Mouse (Mus musculus) liver, embryonic 13.5 days (tissue): Measurements from ENCODE around the gene Immt. TPM values are rescaled to one million over a fixed set of nuclear protein-coding genes. Genes with fewer than 3 reads are reported as not detected.

Experiments used
- ATAC-seq: fragments of 200-750 bp; cut with Nextera tagmentation; 2 replicates; pipeline ENCODE4 v1.8.0; 2017; ENCODE audit warnings: low read depth, mild to moderate bottlenecking, moderate number of reproducible peaks, moderate library complexity
- DNase-seq: peaks from one replicate; pipeline ENCODE4 v3.0.0; 2022
- H3K27ac ChIP-seq: fragments of 300-500 bp; sonication (generic); 2 replicates; pipeline ENCODE4 v1.5.1; 2015; ENCODE audit warnings: moderate library complexity, mild to moderate bottlenecking, inconsistent platforms
- H3K27me3 ChIP-seq: fragments of 300-500 bp; sonication (generic); 2 replicates; pipeline ENCODE4 v1.6.1; 2015; ENCODE audit warnings: mild to moderate bottlenecking, inconsistent platforms
- H3K36me3 ChIP-seq: fragments of 300-500 bp; sonication (generic); 2 replicates; pipeline ENCODE4 v1.6.1; 2015; ENCODE audit warnings: mild to moderate bottlenecking, inconsistent platforms
- H3K4me1 ChIP-seq: fragments of 300-500 bp; sonication (generic); replicated peaks from 2 replicates; pipeline ENCODE4 v1.6.1; 2015; ENCODE audit warnings: inconsistent platforms
- H3K4me2 ChIP-seq: fragments of 300-500 bp; sonication (generic); 2 replicates; pipeline ENCODE4 v1.6.1; 2015; ENCODE audit warnings: inconsistent platforms, mild to moderate bottlenecking, moderate library complexity
- H3K4me3 ChIP-seq: fragments of 300-500 bp; sonication (generic); replicated peaks from 2 replicates; pipeline ENCODE4 v1.5.1; 2015; ENCODE audit warnings: mild to moderate bottlenecking, inconsistent platforms
- H3K9ac ChIP-seq: fragments of 300-500 bp; sonication (generic); 2 replicates; pipeline ENCODE4 v1.6.1; 2015; ENCODE audit warnings: mild to moderate bottlenecking, inconsistent platforms
- H3K9me3 ChIP-seq: fragments of 300-500 bp; sonication (generic); replicated peaks from 2 replicates; pipeline ENCODE4 v1.6.1; 2016; ENCODE audit warnings: inconsistent platforms
- WGBS: fragments of 180-500 bp; shearing (Covaris S2); methylation state at CpG from one replicate; pipeline ENCODE4 v1.1.7; 2015; ENCODE audit not compliant: insufficient replicate concordance; 5-methylcytosine and 5-hydroxymethylcytosine counted together
- polyA plus RNA-seq: library from polyadenylated mRNA; unstranded; fragments of >200 nt; fragmentation: Nextera tagmentation; extraction: Ambion mirVana; gene quantifications from 2 replicates; pipeline ENCODE4 v1.2.1, GENCODE M21; 2015

Gene Immt
- polyA plus RNA-seq, 1 experiment from 2014 or later, result 158 TPM

GRCm38 (mm10) chr6:71809890-71810289, 21.2 kb upstream of the Immt start:
- no peak overlapping the region for H3K4me2 ChIP-seq
- 0 out of 2 replicates have a peak, but pooled peaks cover 2% of the 10 kb centered on the region for H3K27me3 ChIP-seq
- ATAC-seq, result no peak
- peaks cover 28% of the 10 kb centered on the region for H3K36me3 ChIP-seq
- no peak for DNase-seq
- 85% methylated on average over 9 of the region's 9 CpGs for WGBS
- H3K4me3 ChIP-seq, result no peak overlapping the region
- H3K4me1 ChIP-seq, result peaks cover 10% of the 10 kb centered on the region
- H3K9ac ChIP-seq, result no peak overlapping the region
- no peak overlapping the region for H3K27ac ChIP-seq
- no peaks in the 10 kb centered on the region for H3K9me3 ChIP-seq

DNA sequence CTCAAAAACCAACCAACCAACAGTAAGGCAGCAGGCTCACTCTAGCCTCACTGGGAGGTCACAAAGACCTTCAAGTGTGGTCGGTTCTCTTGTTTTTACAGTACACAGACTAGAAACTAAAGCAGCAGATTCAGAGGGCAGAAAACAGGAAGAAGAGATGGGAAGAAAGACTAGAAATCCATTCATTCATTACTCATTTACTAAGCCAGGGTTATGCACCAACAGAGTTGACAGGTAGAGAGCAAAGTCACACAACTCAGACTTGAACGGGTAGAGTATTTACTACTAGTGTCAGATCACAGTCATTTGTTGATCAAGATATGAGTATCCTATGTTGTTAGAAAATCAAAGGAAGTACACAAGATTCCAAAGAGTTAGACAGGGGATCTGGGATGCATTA, 18.3 kb upstream of the Immt start:
- no peak overlapping the region for H3K4me2 ChIP-seq
- H3K36me3 ChIP-seq, result peaks cover 56% of the 10 kb centered on the region
- H3K27ac ChIP-seq, result 0 out of 2 replicates have a peak overlapping the region, but pooled peaks have one; percentile 24

DNA sequence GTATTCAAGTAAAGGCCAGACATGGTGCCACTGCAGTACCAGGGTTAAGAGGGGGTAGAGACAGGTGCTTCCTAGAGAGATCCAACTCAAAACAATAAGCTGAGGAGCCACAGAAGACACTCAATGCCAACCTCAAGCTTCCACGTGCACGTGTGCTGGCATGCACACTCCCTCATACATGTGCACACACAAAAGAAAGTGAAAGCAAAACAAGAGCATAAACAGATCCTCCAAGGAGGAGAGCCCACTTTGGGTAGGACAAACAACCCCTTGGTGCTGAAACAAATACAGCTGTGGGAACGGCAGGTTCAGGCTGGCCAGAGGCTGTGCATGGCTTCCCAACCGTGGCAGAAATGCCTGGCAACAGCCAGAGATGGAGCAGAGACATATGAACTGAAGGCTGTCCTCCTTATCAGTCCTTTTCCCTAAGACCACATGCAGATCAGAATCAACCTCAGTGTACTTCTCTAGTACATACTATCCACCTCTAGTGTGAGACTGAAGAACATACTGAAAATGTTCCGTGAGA, 11.3 kb upstream of the Immt start:
- WGBS, result 77% methylated on average over 5 of the region's 5 CpGs
- H3K4me1 ChIP-seq, result peaks cover 48% of the 10 kb centered on the region

More for the DNA sequence above, 18.3 kb upstream of the Immt start:
- DNase-seq, result no peak
- Histone ChIP-seq H3K9me3 (no peaks in the 10 kb centered on the region), H3K4me1 (peaks cover 12% of the 10 kb centered on the region), H3K27me3 (no peaks in the 10 kb centered on the region), H3K4me3 (no peak overlapping the region), H3K9ac (no peak overlapping the region)
- 68% methylated on average over 2 of the region's 2 CpGs for WGBS
- no peak for ATAC-seq

GRCm38 (mm10) chr6:71823085-71823484, 8.0 kb upstream of the Immt start:
- ATAC-seq (peak; percentile 67), DNase-seq (peak; percentile 35)
- H3K27ac ChIP-seq, result peak overlapping the region; percentile 62
- peaks cover 7% of the 10 kb centered on the region for H3K36me3 ChIP-seq
- H3K9me3 ChIP-seq, result no peaks in the 10 kb centered on the region
- peak overlapping the region; percentile 72 for H3K4me3 ChIP-seq
- peak overlapping the region; percentile 70 for H3K9ac ChIP-seq
- peak overlapping the region; percentile 72 for H3K4me2 ChIP-seq
- H3K4me1 ChIP-seq, result peaks cover 39% of the 10 kb centered on the region
- H3K27me3 ChIP-seq, result no peaks in the 10 kb centered on the region
- under 1% methylated on average over 7 of the region's 7 CpGs for WGBS

More for the DNA sequence above, 11.3 kb upstream of the Immt start:
- ATAC-seq (no peak), DNase-seq (no peak)
- Histone ChIP-seq H3K9me3 (no peaks in the 10 kb centered on the region), H3K9ac (peak overlapping the region; percentile 27; the same call in 1 of the 2 replicates), H3K27ac (no peak overlapping the region), H3K4me3 (no peak overlapping the region), H3K36me3 (peaks cover 38% of the 10 kb centered on the region), H3K4me2 (peak overlapping the region; percentile 10; the same call in 1 of the 2 replicates), H3K27me3 (no peaks in the 10 kb centered on the region)

DNA sequence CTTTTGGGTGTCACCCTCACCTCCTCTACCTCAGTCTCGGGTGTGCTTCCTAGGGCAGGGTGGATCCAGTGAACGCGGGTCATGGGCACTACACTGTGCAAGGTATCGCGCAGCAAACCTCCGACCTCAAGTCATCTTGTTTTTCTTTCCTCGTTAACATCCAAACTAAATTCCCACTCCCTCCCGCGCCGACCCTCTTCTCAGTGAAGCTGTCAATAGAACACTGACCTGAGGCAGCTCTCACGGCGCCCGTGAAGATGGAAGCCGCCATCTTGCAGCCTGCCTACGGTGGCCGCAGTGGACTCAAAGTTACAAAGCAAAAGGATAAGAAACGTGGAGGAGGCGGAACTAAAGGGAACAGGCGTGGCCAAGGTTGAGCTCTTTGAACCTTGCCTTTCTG, 7.6 kb upstream of the Immt start:
- Histone ChIP-seq H3K27ac (peak overlapping the region; percentile 62), H3K36me3 (peaks cover 3% of the 10 kb centered on the region; the same call in 1 of the 2 replicates), H3K4me3 (peak overlapping the region; percentile 72), H3K9me3 (no peaks in the 10 kb centered on the region), H3K9ac (peak overlapping the region; percentile 70), H3K27me3 (no peaks in the 10 kb centered on the region), H3K4me2 (peak overlapping the region; percentile 72), H3K4me1 (peaks cover 39% of the 10 kb centered on the region)
- DNase-seq (peak; percentile 86), ATAC-seq (peak; percentile 89)
- WGBS, result under 1% methylated on average over 19 of the region's 19 CpGs

GRCm38 (mm10) chr6:71823961-71824360, 7.2 kb upstream of the Immt start:
- Histone ChIP-seq H3K9ac (peak overlapping the region; percentile 52), H3K9me3 (no peaks in the 10 kb centered on the region), H3K4me1 (peaks cover 39% of the 10 kb centered on the region), H3K27ac (no peak overlapping the region), H3K36me3 (no peaks in the 10 kb centered on the region), H3K27me3 (no peaks in the 10 kb centered on the region), H3K4me2 (peak overlapping the region; percentile 72), H3K4me3 (peak overlapping the region; percentile 72)
- ATAC-seq (no peak), DNase-seq (no peak)
- WGBS, result 13% methylated on average over 3 of the region's 3 CpGs

DNA sequence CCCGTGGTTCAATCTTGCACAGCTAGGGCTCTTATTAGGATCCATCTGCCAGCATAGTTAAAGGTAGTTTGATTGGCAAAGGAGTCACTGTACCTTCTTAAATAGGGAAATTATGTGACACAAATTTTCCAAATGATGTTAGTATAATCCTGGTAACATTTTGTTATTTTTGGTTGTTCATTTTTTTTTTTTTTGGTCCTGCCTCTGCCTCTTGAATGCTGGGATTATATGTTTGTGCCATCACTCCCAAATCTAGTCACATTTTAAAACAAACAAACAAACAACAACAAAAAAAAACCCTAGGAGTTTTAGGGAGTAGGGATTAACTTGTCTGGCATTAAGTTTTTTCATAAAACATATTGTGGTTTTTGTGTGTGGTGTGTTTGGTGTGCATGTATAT, 4.3 kb upstream of the Immt start, which contains the start of gene Mrpl35:
Gene Mrpl35, minus strand, starts transcription at position 101 of the 400 bp plus-strand sequence.
- H3K4me2 ChIP-seq, result no peak within 1 kb of the TSS
- H3K9ac ChIP-seq, result no peak within 1 kb of the TSS
- no peaks in the 10 kb centered on the region for H3K36me3 ChIP-seq
- peaks cover 27% of the 10 kb centered on the region for H3K4me1 ChIP-seq
- no peaks in the 10 kb centered on the region for H3K27me3 ChIP-seq
- H3K9me3 ChIP-seq, result no peaks in the 10 kb centered on the region
- ATAC-seq, result no peak
- 49% methylated on average over 1 of the region's 1 CpGs for WGBS
- no peak within 1 kb of the TSS for H3K27ac ChIP-seq
- no peak within 1 kb of the TSS for H3K4me3 ChIP-seq
- no peak for DNase-seq

DNA sequence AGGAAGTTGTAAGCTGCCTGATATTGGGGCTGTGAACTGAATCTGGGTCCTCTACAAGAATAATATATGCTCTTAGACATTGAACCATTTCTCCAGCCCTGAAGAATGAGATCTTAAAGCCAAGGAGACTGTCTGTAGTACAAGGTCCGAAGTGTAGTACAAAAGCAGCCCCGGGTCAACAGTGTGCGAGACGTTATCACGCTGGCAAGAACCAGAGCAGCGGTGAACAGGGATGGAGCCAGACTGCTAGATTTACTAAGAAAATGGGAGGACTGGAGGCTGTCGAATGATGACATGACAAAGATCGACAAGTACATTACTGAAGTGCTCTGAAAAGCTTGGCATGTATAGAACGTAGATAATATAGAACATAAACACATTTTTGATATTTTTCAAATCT, 1.4 kb upstream of the Immt start:
- ATAC-seq (no peak), DNase-seq (no peak)
- Histone ChIP-seq H3K36me3 (peaks cover 7% of the 10 kb centered on the region; the same call in 1 of the 2 replicates), H3K9ac (peak overlapping the region; percentile 90), H3K9me3 (no peaks in the 10 kb centered on the region), H3K27me3 (no peaks in the 10 kb centered on the region), H3K4me3 (peak overlapping the region; percentile 87), H3K4me2 (peak overlapping the region; percentile 79), H3K4me1 (peaks cover 28% of the 10 kb centered on the region), H3K27ac (no peak overlapping the region)
- 76% methylated on average over 9 of the region's 9 CpGs for WGBS

DNA sequence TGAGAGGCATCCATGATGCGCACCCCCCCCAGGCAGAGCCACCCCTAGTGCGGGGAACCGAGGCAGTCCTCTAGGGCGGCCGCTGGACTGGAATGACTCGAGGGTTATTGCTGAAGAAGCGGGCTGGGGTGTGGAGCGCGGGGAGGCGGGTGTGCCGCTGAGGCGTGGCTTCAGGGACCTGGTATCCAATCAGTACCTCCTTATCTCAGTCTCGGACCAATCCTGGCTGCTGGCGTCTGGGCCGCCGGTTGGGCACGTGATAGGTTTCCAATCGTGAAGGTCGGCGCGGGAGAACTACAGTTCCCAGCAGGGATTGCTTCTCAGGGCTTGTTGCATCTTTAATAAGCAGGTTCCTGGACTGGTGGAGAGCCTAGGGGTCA, 440 bp downstream of the Immt start:
- Histone ChIP-seq H3K36me3 (peaks cover 21% of the 10 kb centered on the region), H3K4me1 (peaks cover 35% of the 10 kb centered on the region), H3K9ac (peak overlapping the region; percentile 90), H3K4me3 (peak overlapping the region; percentile 87), H3K27me3 (no peaks in the 10 kb centered on the region), H3K27ac (peak overlapping the region; percentile 95), H3K4me2 (peak overlapping the region; percentile 79), H3K9me3 (no peaks in the 10 kb centered on the region)
- ATAC-seq (peak; percentile 96), DNase-seq (peak; percentile 96)
- WGBS, result under 1% methylated on average over 21 of the region's 21 CpGs

GRCm38 (mm10) chr6:71836811-71837210, 5.7 kb downstream of the Immt start:
- H3K4me1 ChIP-seq, result peaks cover 41% of the 10 kb centered on the region
- 20% methylated on average over 2 of the region's 2 CpGs for WGBS
- peak overlapping the region; percentile 19; the same call in 1 of the 2 replicates for H3K9ac ChIP-seq
- no peak for DNase-seq
- no peak overlapping the region for H3K4me3 ChIP-seq
- H3K27ac ChIP-seq, result no peak overlapping the region
- peaks cover 21% of the 10 kb centered on the region for H3K36me3 ChIP-seq
- no peak for ATAC-seq
- H3K4me2 ChIP-seq, result no peak overlapping the region
- H3K27me3 ChIP-seq, result no peaks in the 10 kb centered on the region
- no peaks in the 10 kb centered on the region for H3K9me3 ChIP-seq

DNA sequence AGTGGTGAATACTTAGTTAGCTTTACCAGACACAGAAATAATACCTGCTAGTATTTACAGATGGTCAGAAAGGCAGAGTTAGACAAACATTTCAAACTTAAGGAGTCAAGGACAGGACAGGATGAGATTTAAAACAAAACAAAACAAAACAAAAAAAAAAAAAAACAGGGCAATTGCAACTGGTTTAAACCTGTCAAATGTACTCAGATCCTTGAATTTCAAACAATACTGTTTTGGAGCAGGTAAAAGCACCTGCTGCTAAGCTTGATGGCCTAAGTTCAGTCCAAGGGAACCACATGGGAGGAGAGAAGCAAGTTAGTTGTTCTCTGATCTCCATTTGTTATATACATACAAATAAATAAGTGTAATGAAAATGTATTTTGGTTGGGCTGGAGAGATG, 8.7 kb downstream of the Immt start:
- Histone ChIP-seq H3K36me3 (peaks cover 13% of the 10 kb centered on the region), H3K9ac (no peak overlapping the region), H3K4me3 (no peak overlapping the region), H3K27ac (no peak overlapping the region), H3K4me1 (peaks cover 24% of the 10 kb centered on the region), H3K27me3 (no peaks in the 10 kb centered on the region), H3K4me2 (no peak overlapping the region), H3K9me3 (no peaks in the 10 kb centered on the region)
- no peak for ATAC-seq
- no peak for DNase-seq
